Mouse (Mus musculus) left cerebral cortex, adult 8-10 months (tissue): ENCODE results near the gene Zfp524. TPM values are rescaled to one million over a fixed set of nuclear protein-coding genes. Genes with fewer than 3 reads are reported as not detected.
"Not testable (repeated sequence)": the region's sequence is repeated elsewhere in the genome, so short reads cannot be mapped to it uniquely, and the experiment has no call there.

Experiments
- DNase-seq, 2 experiments: peaks; one replicate each; pipeline ENCODE4 v3.0.0; 2022; ENCODE audit warnings: low spot score in 2 of 2
- total RNA-seq, 4 experiments: library from RNA; stranded (reverse); gene quantifications; 2 replicates each; pipeline ENCODE4 v1.2.4; 2022

Gene Zfp524
- total RNA-seq, 4 experiments from 2014 or later: 6.3 to 7.8 (median 6.5) TPM

DNA sequence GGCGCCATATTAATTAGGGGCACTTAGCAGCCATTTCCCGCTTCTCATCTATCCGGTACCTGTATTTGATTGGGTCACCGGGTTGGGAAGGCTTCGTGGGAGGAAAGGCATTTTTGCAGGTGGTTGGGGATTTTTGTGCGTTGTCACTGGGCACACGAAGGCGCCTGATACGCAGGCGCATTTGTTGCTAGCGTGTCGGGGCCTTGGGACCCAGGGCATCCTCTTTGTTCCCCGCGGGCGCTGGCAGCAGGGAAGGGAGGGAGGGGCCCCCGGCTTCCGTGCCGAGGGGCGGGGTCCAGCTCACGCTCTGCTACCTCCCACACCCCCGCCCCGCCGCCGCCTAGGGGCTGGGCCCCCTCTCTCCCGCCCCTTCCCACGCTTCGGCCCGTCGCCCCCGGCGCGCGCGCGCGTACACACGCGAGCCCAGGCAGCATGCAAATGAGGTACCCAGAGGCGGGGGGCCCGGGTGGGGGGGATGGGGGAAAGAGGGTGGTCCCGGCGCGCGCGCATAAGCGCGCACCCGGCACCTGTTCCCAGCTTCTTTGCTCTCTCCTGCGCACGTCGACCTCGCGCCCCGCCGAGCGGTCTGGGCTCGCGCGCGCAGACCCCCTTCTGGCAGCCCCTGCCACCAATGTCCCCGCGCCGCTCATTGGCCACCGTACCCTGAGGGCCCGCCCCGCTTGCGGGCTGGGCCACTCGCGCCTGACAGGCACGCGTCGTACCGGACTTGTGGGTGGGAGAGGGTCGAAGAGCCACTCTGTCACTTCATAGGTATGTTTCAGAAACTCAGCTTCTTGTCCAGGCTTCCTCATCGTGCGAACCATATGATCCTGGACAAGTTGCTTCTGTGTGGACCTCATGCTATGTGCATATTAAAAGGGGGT lies 1.1 kb downstream of the Zfp524 start, which contains the start of gene Gm44973:
Gm44973 (plus strand) TSS at position 379 of the 884 bp plus-strand sequence.
- peak; percentile 82 to 93 for DNase-seq

DNA sequence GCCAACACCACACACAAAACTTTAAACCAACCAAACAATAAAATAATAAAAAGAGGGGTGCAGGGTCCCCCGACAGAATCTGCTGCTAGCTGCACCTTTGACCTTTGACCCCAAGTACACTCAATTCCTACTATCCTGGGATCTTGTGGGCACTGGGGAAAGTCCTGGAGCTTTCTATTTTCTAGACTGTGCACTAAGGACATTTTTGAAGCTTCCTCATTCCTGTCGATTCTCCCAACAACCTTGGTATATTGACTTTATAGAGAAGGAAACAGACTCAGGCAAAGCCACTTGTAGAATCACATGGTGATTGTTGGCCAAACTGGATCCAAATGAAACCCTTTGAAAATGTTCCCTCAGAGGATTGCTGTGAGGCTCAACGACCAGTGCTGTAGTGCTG lies 1.8 kb downstream of the Zfp524 start:
- no peak for DNase-seq

DNA sequence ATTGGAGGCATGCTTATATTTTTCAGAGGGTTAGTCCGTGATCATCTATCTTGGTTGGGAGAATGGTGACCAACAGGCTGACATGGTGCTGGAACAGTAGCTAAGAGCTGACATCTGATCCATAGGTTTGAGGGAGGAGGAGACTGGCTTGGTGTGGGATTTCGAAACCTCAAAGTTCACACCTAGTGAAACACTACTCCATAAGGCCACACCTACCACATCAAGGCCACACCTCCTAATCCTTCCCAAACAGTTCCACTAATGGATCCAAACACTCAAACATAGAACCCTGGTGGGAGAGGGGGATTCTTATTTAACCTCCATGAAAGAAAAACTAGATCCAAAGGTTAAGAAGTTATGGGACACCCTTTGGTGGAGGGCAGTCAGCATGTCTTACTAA lies 2.7 kb downstream of the Zfp524 start:
- DNase-seq: no peak

DNA sequence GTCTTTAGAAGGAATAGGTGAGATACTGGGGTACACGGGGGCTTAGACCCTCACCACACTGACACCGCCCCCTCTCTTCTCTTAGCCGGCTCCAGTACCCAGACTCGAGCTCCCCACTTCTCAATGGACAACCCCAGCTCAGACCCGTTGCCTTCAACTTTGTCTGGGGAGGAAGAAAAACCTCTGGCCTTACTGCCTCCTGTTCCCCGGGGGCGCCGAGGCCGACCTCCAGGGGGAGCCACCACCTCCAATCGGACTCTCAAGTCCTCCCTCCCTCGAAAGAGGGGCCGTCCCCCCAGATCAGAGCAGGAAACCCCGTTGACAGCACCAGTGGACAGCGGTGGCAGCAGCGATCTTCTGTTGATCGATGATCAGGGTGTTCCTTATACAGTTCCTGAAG lies 3.1 kb downstream of the Zfp524 start:
- DNase-seq: peak in 1 of 2 experiments; percentile 34

DNA sequence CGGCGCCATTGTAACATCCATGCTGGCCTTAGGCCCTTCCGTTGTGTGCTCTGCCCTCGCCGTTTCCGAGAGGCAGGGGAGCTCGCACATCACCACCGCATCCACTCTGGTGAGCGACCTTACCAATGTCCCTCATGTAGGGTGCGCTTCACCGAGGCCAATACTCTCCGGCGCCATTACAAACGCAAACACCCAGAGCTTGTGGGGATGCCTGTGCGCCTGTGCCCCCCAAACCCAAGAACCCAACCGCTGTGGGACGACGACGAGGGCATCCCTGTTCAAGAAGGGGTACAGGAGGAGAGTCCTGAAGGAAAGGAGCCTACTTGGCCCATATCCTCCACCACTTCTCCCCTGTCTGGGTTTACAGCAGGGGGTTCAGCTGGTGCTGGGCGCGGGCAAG lies 3.7 kb downstream of the Zfp524 start:
- DNase-seq: no peak

DNA sequence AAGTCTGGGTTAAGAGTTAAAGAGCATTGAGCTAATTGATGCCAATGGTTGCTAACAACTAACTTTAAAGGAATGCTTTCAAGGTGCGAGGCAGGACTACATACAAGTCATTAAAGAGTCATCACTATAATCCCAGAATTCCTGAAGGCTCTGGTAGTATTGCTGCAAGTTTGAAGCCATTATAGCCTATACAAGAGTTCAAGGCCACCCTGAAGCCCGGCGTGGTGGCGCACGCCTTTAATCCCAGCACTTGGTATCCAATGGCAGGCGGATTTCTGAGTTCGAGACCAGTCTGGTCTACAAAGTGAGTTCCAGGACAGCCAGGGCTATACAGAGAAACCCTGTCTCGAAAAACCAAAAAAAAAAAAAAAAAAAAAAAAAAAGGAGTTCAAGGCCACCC lies 5.4 kb downstream of the Zfp524 start:
- DNase-seq: not testable (repeated sequence)

DNA sequence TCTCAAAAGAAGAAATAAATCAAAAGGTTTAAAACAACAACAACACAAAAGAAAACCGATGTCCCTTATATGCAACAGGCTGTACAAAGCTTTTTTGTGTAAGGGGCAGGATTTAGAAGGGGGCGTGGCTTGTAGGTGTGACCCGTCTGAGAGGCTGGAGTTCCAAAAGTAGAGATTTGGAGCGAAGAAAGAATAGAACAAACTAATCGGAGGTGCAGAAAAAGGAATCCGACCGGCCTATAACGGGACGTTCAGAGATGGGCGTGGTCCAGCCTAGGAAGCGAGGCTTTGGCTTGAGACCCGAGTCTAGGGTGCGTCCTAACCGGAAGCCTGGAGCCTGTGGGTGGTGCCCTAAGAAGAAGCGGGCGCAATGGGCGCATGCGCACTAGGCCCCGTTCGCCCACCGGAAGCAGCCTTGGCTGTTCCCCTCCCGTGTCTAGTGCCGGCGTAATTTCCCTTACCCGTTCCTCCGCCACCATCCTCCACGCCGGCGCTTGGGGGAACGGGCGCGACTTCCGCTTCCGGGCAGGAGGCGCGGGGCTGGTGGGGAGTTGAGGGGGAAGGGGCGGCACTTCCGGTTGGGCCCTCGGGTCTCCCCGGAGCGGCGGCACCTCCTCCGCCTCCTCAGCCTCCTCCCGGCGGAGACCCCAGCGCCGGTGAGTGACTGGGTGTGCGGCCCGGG lies 5.9 kb downstream of the Zfp524 start, which contains the start of the genes Zfp865 and Ccdc106:
Zfp865 (plus strand) TSS at position 377 of the 682 bp plus-strand sequence.
Ccdc106 (plus strand) TSS at position 554 of the 682 bp plus-strand sequence.
- peak; percentile 98 to 99 for DNase-seq

DNA sequence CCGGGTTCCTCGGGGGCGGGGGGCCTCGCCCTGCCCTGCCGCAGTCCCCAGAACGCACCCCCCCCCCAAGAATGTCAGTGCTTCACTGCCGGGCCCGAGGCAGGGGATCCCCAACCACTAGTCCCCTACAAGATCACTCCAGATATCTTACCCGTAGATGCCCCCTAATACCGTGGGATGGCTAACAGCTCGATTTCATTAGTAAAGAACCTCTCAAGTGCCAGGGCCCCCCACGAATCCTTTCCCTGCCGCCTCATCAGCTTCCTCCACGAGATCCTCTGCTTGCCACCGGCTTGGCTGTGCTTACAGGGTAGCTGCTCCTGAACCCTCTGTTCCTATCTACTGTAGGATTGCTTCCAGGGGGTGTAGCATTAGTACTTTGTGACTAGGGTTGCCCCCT lies 6.5 kb downstream of the Zfp524 start:
- DNase-seq: no peak

DNA sequence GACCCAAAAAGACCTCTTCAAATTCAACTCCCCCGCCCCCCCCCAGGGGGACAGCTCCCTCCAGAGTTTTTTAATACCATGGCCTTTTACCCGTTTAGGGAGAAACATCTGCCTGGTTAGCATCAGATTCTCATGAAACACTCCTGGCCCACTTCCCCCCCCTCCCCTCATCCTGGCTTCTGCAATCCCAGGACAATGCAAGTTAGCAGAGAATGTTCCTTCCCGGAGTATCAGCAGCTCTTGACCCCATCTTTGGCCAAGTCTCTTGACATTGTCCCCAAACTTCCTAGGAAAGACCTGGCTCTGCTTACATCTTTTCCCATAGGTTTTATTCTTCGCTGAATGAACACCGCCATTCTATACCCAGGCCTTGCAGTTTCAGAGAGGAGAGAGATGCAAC lies 7.0 kb downstream of the Zfp524 start:
- no peak for DNase-seq

DNA sequence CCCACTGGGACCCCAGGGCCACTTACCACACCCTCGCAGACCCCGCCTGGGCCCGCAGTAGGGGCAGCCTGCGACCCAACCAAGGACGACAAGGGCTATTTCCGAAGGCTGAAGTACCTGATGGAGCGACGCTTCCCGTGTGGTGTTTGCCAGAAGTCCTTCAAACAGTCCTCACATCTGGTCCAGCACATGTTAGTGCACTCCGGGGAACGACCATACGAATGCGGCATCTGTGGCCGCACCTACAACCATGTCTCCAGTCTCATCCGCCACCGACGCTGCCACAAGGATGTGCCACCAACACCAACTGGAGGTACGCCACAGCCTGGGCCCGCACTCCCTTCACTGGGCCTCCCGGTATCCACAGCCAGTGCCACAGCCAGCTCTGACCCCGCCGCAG lies 15.3 kb downstream of the Zfp524 start:
- no peak for DNase-seq

DNA sequence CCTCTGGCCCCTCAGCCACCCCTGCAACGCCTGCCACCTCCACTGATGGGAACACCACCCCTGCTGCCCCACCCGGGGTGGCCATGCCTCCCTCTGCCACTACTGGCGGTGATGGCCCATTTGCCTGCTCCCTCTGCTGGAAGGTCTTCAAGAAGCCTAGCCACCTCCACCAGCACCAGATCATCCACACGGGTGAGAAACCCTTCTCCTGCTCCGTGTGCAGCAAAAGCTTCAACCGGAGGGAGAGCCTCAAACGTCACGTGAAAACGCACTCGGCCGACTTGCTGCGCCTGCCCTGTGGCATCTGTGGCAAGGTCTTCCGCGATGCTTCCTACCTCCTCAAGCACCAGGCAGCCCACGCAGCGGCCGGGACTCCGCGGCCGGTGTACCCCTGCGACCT lies 15.7 kb downstream of the Zfp524 start:
- no peak for DNase-seq

DNA sequence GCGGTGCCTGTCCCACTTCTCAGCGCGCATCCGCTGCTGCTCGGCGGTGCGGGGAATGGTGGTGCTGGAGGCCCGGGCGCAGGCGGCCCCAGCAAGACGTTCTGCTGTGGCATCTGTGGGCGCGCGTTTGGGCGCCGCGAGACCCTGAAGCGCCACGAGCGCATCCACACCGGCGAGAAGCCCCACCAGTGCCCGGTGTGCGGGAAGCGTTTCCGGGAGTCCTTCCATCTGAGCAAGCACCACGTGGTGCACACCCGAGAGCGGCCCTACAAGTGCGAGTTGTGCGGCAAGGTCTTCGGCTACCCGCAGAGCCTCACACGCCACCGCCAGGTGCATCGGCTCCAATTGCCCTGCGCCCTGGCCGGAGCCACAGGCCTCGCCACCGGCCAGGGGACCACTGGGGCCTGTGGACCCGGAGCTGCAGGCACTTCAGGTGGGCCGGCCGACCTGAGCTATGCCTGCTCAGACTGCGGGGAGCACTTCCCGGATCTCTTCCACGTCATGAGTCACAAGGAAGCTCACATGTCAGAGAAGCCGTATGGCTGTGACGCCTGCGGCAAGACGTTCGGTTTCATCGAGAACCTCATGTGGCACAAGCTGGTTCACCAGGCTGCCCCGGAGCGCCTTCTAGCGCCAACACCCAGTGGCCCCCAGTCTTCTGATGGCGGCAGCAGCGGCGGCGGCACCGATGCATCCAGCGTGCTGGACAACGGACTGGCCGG lies 16.5 kb downstream of the Zfp524 start:
- no peak for DNase-seq

DNA sequence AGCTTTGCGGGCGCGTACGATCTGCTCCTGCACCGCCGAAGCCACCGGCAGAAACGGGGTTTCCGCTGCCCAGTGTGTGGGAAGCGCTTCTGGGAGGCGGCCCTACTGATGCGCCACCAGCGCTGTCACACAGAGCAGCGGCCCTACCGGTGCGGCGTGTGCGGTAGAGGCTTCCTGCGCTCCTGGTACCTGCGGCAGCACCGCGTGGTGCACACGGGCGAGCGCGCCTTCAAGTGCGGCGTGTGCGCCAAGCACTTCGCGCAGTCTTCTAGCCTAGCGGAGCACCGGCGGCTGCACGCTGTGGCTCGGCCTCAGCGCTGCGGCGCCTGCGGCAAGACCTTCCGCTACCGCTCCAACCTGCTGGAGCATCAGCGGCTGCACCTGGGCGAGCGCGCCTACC lies 17.3 kb downstream of the Zfp524 start:
- DNase-seq: no peak

DNA sequence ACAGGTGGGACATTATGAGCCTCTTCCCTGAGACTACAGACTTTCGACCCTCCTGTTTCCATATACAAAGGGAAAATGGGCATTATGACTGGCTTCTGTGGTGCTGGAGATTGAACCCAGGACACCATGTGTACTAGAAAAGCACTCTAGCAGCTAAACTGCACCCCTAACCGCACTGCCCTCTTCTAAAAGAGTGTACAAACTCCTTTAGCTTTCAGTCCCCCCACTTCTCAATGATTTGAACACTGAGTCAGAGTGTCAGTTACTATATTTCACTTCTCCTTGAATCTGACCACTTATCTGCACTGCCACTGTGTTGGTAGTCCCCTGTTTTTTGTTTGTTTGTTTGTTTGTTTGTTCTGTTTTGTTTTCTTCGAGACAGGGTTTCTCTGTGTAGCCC lies 19.6 kb downstream of the Zfp524 start, which contains the start of gene 4632433K11Rik:
4632433K11Rik (plus strand) TSS at position 301 of the 400 bp plus-strand sequence.
- no peak for DNase-seq

DNA sequence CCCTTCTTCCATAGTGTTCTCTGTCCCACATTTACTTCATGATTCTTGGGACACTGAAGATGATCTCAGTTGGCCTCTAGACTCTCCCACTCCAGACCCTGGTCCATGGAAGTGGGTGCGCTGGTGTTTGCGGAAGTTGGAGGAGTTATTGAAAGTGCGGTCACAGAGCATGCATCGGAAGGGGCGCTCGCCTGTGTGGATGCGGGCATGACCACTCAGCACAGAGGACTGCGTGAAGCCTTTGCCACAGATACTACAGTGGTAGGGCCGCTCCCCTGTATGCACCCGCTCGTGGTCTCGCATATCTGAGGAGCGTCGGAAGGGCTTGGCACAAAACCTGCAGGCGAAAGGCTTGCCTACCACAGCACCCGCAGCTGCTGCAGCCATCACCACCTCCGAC lies 21.4 kb downstream of the Zfp524 start:
- no peak for DNase-seq

DNA sequence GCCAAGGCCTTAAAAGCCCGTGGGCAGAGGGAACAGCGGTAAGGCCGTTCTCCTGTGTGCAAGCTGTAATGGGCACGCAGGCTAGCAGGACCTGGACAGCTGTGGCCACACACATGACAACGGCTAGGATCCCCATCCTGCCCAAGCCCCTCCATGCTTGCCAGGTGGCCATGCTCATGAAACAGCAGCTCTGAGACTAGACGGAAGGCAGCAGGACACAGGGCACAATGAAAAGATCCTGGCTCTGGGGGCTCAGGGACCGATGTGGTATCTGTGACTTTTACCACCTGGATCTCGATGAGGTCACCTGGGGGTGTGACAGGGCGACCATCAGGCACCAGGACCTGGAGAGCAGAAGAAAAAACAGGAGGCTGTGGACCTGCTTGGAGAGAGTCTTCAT lies 21.9 kb downstream of the Zfp524 start:
- no peak for DNase-seq

DNA sequence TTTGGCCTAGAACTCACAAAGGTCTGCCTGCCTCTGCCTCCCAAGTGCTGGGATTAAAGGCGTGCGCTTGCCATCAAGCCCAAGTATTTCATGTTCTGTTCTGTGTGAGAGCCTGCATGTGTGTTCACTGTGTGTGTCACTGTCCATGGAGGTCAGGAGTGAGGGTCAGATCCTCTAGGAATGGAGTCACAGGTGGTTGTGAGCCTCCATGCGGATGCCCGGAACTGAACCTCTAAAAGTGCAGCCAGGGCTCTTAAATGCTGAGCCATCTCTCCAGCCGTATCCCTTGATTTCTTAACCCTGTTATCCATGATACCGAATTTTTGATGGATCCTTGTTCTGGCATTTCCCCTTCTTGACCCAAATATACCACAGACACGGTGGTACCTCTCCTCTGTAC lies 22.8 kb downstream of the Zfp524 start:
- no peak for DNase-seq

DNA sequence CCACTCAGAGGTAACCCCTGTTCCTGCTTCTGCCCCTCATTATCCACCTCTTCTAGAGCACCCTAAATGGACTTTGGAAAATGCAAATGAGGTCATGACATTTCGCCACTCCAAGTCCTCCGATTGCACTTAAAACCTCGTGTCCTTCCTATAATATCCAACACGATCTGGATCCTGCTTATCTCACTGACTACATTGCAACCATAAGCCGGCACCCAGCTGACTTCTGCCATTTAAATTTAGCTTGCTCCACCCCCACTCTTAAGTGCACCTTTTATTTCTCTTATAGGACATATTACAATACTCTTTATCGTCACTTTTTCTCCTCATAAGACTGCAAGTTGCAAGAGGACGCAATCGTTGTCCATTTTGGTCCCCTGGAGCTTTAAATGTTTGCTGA lies 23.3 kb downstream of the Zfp524 start:
- no peak for DNase-seq

DNA sequence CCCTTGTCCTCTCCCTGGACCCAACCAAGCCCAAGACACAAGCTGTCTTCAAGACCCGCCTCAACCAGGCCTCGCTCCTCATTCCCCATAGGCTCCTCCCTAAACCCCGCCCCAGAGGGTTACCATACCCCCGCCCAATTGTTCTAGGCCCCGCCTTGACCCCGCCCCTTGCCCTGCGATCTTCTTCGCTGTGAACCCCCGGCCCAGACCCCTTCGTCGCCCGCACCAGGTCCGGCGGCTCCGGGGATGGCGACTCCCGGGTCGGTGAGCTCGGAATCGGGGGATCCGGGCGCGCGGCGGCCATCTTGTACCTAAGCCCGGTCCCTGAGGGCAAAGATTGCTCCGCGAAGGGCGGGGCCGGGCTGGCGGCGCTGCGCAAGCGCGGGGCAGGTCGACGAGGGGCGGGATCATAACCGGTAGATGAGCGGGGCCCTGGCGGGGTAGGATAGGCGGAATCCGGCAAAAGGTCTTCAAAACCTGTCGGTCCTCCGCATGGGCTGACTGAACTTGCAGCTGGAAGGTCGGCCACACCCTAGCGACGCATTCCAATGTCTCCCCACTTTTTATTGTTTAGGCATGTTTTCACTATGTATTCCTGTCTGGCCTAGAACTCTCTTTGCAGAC lies 24.0 kb downstream of the Zfp524 start, which contains the start of gene Zfp784:
Zfp784 (minus strand) TSS at position 338 of the 624 bp plus-strand sequence.
- DNase-seq: peak; percentile 88 to 95

DNA sequence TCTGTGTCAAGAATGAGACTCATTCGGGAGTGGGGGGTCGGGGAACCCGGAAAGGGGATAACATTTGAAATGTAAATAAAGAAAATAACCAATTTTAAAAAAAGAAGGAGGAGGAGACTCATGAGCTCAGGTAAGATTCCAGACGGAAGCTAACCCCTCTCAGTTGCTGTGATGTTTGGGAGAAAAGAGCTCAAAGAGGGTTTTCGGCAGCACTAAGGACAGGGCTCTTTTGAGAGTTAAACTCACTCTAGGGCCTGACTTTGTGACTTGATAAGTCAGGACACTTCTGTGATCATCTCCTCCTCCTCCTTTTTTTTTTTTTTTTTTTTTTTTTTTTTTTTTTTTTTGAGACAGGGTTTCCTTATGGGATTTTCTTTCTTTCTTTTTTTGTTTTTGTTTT lies 24.7 kb downstream of the Zfp524 start:
- DNase-seq: no peak

DNA sequence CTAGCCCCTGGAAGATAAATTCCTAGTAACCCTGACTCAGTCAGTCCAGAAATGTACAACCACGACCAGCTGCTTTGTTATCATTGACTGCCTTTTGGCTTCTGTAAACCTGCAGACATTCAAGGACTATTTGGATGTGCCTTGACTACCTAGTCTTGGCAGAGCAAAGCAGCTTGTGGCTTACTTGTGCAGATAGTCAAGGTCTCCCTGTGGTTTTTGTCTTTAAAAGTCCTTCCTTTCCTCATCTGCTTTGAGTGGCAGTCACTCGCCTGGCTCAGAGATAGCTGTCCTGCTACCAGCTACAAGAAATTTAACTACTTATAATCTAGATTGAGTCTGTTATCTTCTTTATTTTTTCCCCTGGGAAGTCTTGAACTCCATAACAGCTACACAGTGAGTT lies 30.8 kb downstream of the Zfp524 start:
- DNase-seq: no peak
